Mouse (Mus musculus) intestine, embryonic 16.5 days (tissue): ENCODE data around the gene Foxp3. TPM values are rescaled to one million over a fixed set of nuclear protein-coding genes. Genes with fewer than 3 reads are reported as not detected.

Source experiments
- ATAC-seq: fragments of 200-750 bp; cut with Nextera tagmentation; 2 replicates; pipeline ENCODE4 v1.8.0; 2017; ENCODE audit warnings: moderate TSS enrichment, moderate library complexity
- H3K27ac ChIP-seq: fragments of 300-500 bp; sonication (generic); 2 replicates; pipeline ENCODE4 v1.5.1; 2014; ENCODE audit warnings: mild to moderate bottlenecking, low read length
- H3K27me3 ChIP-seq: fragments of 300-500 bp; sonication (generic); replicated peaks from 2 replicates; pipeline ENCODE4 v1.6.1; 2014; ENCODE audit warnings: low read length, control low read depth, mixed read lengths; ENCODE audit not compliant: control insufficient read depth, insufficient read depth
- H3K36me3 ChIP-seq: fragments of 300-500 bp; sonication (generic); 2 replicates; pipeline ENCODE4 v1.6.1; 2014; ENCODE audit warnings: low read length, control low read depth; ENCODE audit not compliant: control insufficient read depth, insufficient read depth
- H3K4me1 ChIP-seq: fragments of 300-500 bp; sonication (generic); 2 replicates; pipeline ENCODE4 v1.6.1; 2014; ENCODE audit warnings: low read length, control low read depth, mixed read lengths; ENCODE audit not compliant: control insufficient read depth, insufficient read depth
- H3K4me2 ChIP-seq: fragments of 300-500 bp; sonication (generic); 2 replicates; pipeline ENCODE4 v1.6.1; 2014; ENCODE audit warnings: low read depth, low read length, control low read depth
- H3K4me3 ChIP-seq: fragments of 300-500 bp; sonication (generic); 2 replicates; pipeline ENCODE4 v1.5.1; 2014; ENCODE audit warnings: mild to moderate bottlenecking, low read length
- H3K9ac ChIP-seq: fragments of 300-500 bp; sonication (generic); 2 replicates; pipeline ENCODE4 v1.6.1; 2014; ENCODE audit warnings: low read depth, low read length
- H3K9me3 ChIP-seq: fragments of 300-500 bp; sonication (generic); 2 replicates; pipeline ENCODE4 v1.6.1; 2016; ENCODE audit warnings: low read length, control low read depth; ENCODE audit not compliant: control insufficient read depth
- WGBS: fragments of 180-500 bp; shearing (Covaris S2); extraction: QIAGEN DNeasy Blood & Tissue Kit; methylation state at CpG from one replicate; pipeline ENCODE4 v1.1.7; 2014; 5-methylcytosine and 5-hydroxymethylcytosine counted together
- polyA plus RNA-seq: library from polyadenylated mRNA; unstranded; fragments of >200 nt; fragmentation: Nextera tagmentation; extraction: Ambion mirVana; gene quantifications from 2 replicates; pipeline ENCODE4 v1.2.1, GENCODE M21; 2015

Gene Foxp3
- polyA plus RNA-seq, 1 experiment from 2014 or later, result not detected

- H3K27me3 ChIP-seq, result no peaks in the 10 kb centered on the region
- H3K36me3 ChIP-seq, result no peaks in the 10 kb centered on the region
- peak within 1 kb of the TSS; percentile 76 for H3K27ac ChIP-seq
- peak within 1 kb of the TSS; percentile 61 for H3K4me3 ChIP-seq
- ATAC-seq, result peak; percentile 98
- H3K4me2 ChIP-seq, result peak within 1 kb of the TSS; percentile 74
- H3K9me3 ChIP-seq, result no peaks in the 10 kb centered on the region
- 21% methylated on average over 64 of the region's 65 CpGs for WGBS
- peaks cover 8% of the 10 kb centered on the region for H3K4me1 ChIP-seq
- H3K9ac ChIP-seq, result peak within 1 kb of the TSS; percentile 78
Observed at GRCm38 (mm10) chrX:7574087-7574884, 842 bp downstream of the Foxp3 start, which contains the start of gene Ppp1r3f. TSS of gene Ppp1r3f (minus strand) at chrX:7574283.

DNA sequence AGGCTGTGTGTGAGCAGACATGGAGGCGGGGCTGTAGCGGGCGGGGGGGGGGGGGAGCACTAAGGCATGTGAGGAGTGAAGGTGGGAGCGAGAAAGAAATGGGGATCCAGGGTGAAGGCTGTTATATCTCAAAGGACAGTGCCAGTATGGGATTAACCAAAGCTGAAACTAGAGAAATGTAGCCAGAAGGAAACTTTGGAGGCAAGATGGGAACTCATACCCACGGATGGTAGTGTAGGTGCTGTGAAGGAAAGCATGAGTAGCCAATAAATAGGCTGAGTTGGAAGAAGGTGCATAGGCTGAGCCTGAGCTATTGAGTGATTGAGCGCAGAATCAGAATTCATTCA, 1.4 kb downstream of the Foxp3 start:
- peaks cover 8% of the 10 kb centered on the region for H3K4me1 ChIP-seq
- H3K4me2 ChIP-seq, result peak overlapping the region; percentile 60
- WGBS, result 10% methylated on average over 5 of the region's 6 CpGs
- H3K27ac ChIP-seq, result no peak overlapping the region
- H3K9me3 ChIP-seq, result no peaks in the 10 kb centered on the region
- H3K4me3 ChIP-seq, result peak overlapping the region; percentile 46
- ATAC-seq, result no peak
- no peaks in the 10 kb centered on the region for H3K27me3 ChIP-seq
- H3K36me3 ChIP-seq, result no peaks in the 10 kb centered on the region
- 0 out of 2 replicates have a peak overlapping the region, but pooled peaks have one; percentile 29 for H3K9ac ChIP-seq

DNA sequence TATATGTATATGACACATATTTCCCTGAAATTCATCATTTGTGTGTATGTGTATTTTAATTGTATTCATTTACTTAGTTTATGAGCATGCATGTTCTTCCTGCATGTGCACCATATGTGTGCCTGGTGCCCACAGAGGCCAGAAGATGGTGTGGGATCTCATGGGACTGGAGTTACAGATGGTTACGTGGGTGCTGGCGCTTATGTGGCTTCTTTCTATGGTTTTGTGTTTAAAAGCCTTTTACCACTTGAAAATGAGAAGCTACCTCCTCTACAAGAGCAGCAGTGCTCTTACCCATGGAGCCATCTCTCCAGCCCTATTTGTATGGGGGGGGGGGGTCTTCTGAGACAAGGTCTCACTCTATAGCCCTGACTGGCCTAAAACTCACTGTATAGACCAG, 7.7 kb downstream of the Foxp3 start:
- no peak for ATAC-seq
- WGBS, result 83% methylated on average over 2 of the region's 2 CpGs

DNA sequence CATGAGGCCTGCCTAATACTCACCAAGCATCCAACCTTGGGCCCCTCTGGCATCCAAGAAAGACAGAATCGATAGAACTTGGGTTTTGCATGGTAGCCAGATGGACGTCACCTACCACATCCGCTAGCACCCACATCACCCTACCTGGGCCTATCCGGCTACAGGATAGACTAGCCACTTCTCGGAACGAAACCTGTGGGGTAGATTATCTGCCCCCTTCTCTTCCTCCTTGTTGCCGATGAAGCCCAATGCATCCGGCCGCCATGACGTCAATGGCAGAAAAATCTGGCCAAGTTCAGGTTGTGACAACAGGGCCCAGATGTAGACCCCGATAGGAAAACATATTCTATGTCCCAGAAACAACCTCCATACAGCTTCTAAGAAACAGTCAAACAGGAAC, 10.4 kb downstream of the Foxp3 start:
- no peak overlapping the region for H3K27ac ChIP-seq
- no peaks in the 10 kb centered on the region for H3K9me3 ChIP-seq
- H3K4me3 ChIP-seq, result no peak overlapping the region
- no peaks in the 10 kb centered on the region for H3K4me1 ChIP-seq
- no peak for ATAC-seq
- H3K36me3 ChIP-seq, result no peaks in the 10 kb centered on the region
- no peak overlapping the region for H3K4me2 ChIP-seq
- H3K27me3 ChIP-seq, result no peaks in the 10 kb centered on the region
- 94% methylated on average over 11 of the region's 11 CpGs for WGBS
- H3K9ac ChIP-seq, result no peak overlapping the region

More for the DNA sequence above, 7.7 kb downstream of the Foxp3 start:
- H3K4me1 ChIP-seq, result no peaks in the 10 kb centered on the region
- H3K36me3 ChIP-seq, result no peaks in the 10 kb centered on the region
- no peak overlapping the region for H3K4me3 ChIP-seq
- H3K27me3 ChIP-seq, result no peaks in the 10 kb centered on the region
- H3K4me2 ChIP-seq, result no peak overlapping the region
- H3K9ac ChIP-seq, result no peak overlapping the region
- no peak overlapping the region for H3K27ac ChIP-seq
- H3K9me3 ChIP-seq, result no peaks in the 10 kb centered on the region

- Histone ChIP-seq H3K36me3 (no peaks in the 10 kb centered on the region), H3K4me1 (no peaks in the 10 kb centered on the region), H3K9ac (no peak overlapping the region), H3K27me3 (no peaks in the 10 kb centered on the region), H3K9me3 (no peaks in the 10 kb centered on the region), H3K27ac (no peak overlapping the region), H3K4me2 (no peak overlapping the region), H3K4me3 (no peak overlapping the region)
- 95% methylated on average over 3 of the region's 5 CpGs for WGBS
- no peak for ATAC-seq
Observed at GRCm38 (mm10) chrX:7586356-7586755, 12.9 kb downstream of the Foxp3 start.

DNA sequence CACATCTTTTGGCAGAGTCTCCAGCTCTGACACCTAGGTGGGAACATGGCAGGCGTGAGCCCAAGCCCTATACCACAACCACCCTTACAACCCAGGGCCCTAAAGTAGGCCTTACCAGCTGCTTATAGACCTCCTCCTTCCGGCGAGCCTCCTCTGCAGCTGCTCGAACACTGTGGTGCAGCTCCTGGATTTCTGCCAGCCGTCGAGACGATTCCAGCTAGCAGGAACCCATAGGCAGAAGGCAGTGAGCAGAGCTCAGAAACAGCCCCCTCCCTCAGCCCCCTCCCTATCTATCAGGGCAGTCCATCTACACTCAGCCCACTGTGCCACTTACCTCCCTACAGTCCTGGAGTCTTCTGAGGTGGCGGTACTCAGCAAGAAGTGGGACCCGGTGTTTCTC, 21.9 kb downstream of the Foxp3 start:
- no peak overlapping the region for H3K27ac ChIP-seq
- H3K27me3 ChIP-seq, result no peaks in the 10 kb centered on the region
- 0 out of 2 replicates have a peak, but pooled peaks cover 2% of the 10 kb centered on the region for H3K36me3 ChIP-seq
- no peak overlapping the region for H3K9ac ChIP-seq
- H3K9me3 ChIP-seq, result no peaks in the 10 kb centered on the region
- no peaks in the 10 kb centered on the region for H3K4me1 ChIP-seq
- 79% methylated on average over 9 of the region's 9 CpGs for WGBS
- ATAC-seq, result no peak
- no peak overlapping the region for H3K4me3 ChIP-seq
- no peak overlapping the region for H3K4me2 ChIP-seq

- no peak overlapping the region for H3K27ac ChIP-seq
- ATAC-seq, result 0 out of 2 replicates have a peak, but pooled peaks have one; percentile 10
- H3K9me3 ChIP-seq, result no peaks in the 10 kb centered on the region
- H3K4me1 ChIP-seq, result no peaks in the 10 kb centered on the region
- no peak overlapping the region for H3K4me2 ChIP-seq
- no peaks in the 10 kb centered on the region for H3K36me3 ChIP-seq
- no peak overlapping the region for H3K9ac ChIP-seq
- 90% methylated on average over 7 of the region's 7 CpGs for WGBS
- no peak overlapping the region for H3K4me3 ChIP-seq
- H3K27me3 ChIP-seq, result no peaks in the 10 kb centered on the region
Observed at GRCm38 (mm10) chrX:7604004-7604403, 30.6 kb downstream of the Foxp3 start.

- Histone ChIP-seq H3K9me3 (no peaks in the 10 kb centered on the region), H3K4me1 (no peaks in the 10 kb centered on the region; the same call in 1 of the 2 replicates), H3K27me3 (no peaks in the 10 kb centered on the region), H3K4me2 (peak within 1 kb of the TSS; percentile 52), H3K27ac (no peak within 1 kb of the TSS), H3K36me3 (no peaks in the 10 kb centered on the region), H3K9ac (peak within 1 kb of the TSS; percentile 65), H3K4me3 (peak within 1 kb of the TSS; percentile 50)
- ATAC-seq, result peak; percentile 93
- WGBS, result 18% methylated on average over 28 of the region's 28 CpGs
Observed at GRCm38 (mm10) chrX:7604879-7605574, 31.6 kb downstream of the Foxp3 start, which contains the start of gene Ccdc22. TSS of gene Ccdc22 (minus strand) at chrX:7605517.

GRCm38 (mm10) chrX:7605575-7605941, 32.1 kb downstream of the Foxp3 start:
- WGBS, result 29% methylated on average over 8 of the region's 8 CpGs
- no peak overlapping the region for H3K9ac ChIP-seq
- no peak overlapping the region for H3K27ac ChIP-seq
- H3K4me3 ChIP-seq, result no peak overlapping the region
- no peaks in the 10 kb centered on the region for H3K9me3 ChIP-seq
- H3K27me3 ChIP-seq, result no peaks in the 10 kb centered on the region
- no peaks in the 10 kb centered on the region for H3K36me3 ChIP-seq
- no peaks in the 10 kb centered on the region; the same call in 1 of the 2 replicates for H3K4me1 ChIP-seq
- no peak overlapping the region for H3K4me2 ChIP-seq
- ATAC-seq, result peak; percentile 44; the same call in 1 of the 2 replicates
